Mouse (Mus musculus) bone marrow macrophage, adult 2 months (primary cell): ENCODE measurements around the gene Macrod2.

Source experiments
- CTCF ChIP-seq: IDR thresholded peaks from 2 replicates; pipeline ENCODE4 v1.5.1; 2012; ENCODE audit warnings: low read depth, mild to moderate bottlenecking, low read length, moderate library complexity
- POLR2A ChIP-seq: IDR thresholded peaks from 2 replicates; pipeline ENCODE4 v1.6.1; 2012; ENCODE audit warnings: mild to moderate bottlenecking, low read depth, low read length, borderline replicate concordance

DNA sequence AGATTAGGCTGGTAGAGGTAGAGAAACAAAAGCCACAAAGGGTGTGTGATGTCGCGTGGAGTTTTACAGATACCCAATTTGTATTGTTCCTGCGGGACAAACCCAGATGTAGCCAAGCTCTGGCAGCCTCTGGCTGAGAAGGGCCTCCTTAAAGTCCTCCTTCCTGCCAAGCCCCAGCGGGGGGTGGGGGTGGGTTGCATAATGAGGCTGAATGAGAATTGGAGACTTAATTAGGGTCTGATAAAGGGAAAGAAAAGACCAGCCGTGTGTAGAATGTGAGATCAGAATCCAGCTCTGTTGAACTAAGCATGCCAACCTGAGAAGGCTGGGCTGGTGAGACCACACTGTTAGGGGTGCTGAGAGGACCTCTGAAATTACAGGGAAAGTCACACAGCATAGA is 1967.8 kb downstream of the Macrod2 start:
- TF ChIP-seq CTCF, result no peak
- TF ChIP-seq POLR2A, result no peak
